Comparison of ENCODE assay signal across 17 mouse cellular contexts in the genomic region with DNA sequence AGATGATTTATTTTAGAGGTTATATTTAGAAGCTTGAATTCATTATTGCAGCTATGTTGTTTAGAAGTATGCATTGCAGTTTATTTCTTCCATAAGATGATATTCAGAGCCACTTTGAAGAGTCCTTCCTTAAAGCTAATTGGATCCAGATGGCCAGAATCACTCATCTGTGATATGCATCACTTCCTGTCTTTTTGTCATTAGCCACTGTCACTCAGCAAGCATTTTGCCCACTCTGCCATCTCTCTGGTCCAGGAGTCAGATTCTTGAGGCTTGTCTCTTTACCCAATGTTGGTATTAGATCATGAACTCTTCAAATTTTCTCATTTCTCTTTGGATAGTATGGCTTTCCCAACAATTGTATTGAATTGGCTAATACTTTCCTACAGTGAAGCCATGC.
"Had no signal": no experiment of that assay in that cellular context is flagged by ENCODE, and none has a peak within 500 bp of the region (broad histone marks: within the 10 kb centered on the region; RNA-seq: fewer than 3 reads in every experiment).

No protein-coding gene starts in this region.

- H3K27me3 ChIP-seq: liver, embryonic 13.5 days; midbrain, embryonic 15.5 days; neural tube, embryonic 12.5 days; neural tube, embryonic 15.5 days; stomach, embryonic 15.5 days had no signal

- ATAC-seq: midbrain, embryonic 15.5 days had no signal

- H3K4me2 ChIP-seq: liver, embryonic 13.5 days; midbrain, embryonic 11.5 days; midbrain, embryonic 15.5 days; neural tube, embryonic 12.5 days; neural tube, embryonic 15.5 days; stomach, embryonic 15.5 days had no signal

- DNase-seq: kidney, adult 9 months; kidney, postnatal 14 days; kidney, postnatal 4 days; liver, embryonic 13.5 days; lung, adult 2 months; lung, postnatal 14 days; lung, postnatal 4 days; right cerebral cortex, adult 18-20 months; right cerebral cortex, postnatal 14 days; right cerebral cortex, postnatal 4 days; spleen, adult 18-20 months; thymus, postnatal 36 days had no signal

- H3K36me3 ChIP-seq: liver, embryonic 13.5 days; midbrain, embryonic 15.5 days; neural tube, embryonic 12.5 days; neural tube, embryonic 15.5 days; stomach, embryonic 15.5 days had no signal

- H3K9ac ChIP-seq: liver, embryonic 13.5 days; midbrain, embryonic 15.5 days; neural tube, embryonic 12.5 days; neural tube, embryonic 15.5 days; stomach, embryonic 15.5 days had no signal

- H3K27ac ChIP-seq: liver, embryonic 13.5 days; midbrain, embryonic 15.5 days; neural tube, embryonic 12.5 days; neural tube, embryonic 15.5 days; stomach, embryonic 15.5 days had no signal

- H3K9me3 ChIP-seq: liver, embryonic 13.5 days; midbrain, embryonic 15.5 days; neural tube, embryonic 12.5 days; neural tube, embryonic 15.5 days; stomach, embryonic 15.5 days had no signal

- H3K4me1 ChIP-seq: liver, embryonic 13.5 days; midbrain, embryonic 15.5 days; neural tube, embryonic 12.5 days; neural tube, embryonic 15.5 days; stomach, embryonic 15.5 days had no signal

- H3K4me3 ChIP-seq: liver, embryonic 13.5 days; midbrain, embryonic 15.5 days; neural tube, embryonic 12.5 days; neural tube, embryonic 15.5 days; stomach, embryonic 15.5 days had no signal
